Comparison of ENCODE assay signal across 8 mouse cellular contexts in the genomic region with DNA sequence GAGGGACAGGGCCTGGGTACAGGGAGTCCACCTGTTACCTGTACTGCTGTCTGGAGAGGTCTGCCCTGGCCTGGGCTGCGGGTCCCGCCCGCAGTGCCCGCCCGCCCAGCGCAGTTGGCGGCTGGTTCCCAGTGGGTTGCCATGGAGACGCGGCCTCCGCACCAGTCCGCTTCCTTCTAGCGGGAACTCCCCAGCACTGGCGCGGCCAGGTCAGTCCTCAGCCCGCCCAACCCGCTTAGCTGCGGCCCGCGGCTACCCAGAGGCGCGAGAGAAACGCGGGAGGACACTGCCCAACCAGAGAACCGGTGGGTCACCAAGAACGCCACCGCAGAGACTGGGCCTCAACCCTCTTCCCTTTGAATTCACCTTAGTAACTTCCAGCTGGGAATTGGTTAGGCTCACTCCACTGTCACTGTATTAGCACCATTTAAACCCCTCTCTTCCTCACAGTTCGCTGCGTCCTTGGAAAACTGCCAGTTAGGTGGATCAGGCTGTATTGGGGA. TPM values are rescaled to one million over a fixed set of nuclear protein-coding genes. Genes with fewer than 3 reads are reported as not detected.
DNase-seq lines count a peak whose midpoint lies in the region; ATAC-seq lines count a peak whose summit lies in the region.

A gene (minus strand): TSS at position 149 of the 503 bp plus-strand sequence.

- no peaks in the 10 kb centered on the region for H3K9me3 ChIP-seq in intestine, embryonic 16.5 days (ENCODE audit: control insufficient read depth, low read length)
- no peaks in the 10 kb centered on the region for H3K9me3 ChIP-seq in limb, embryonic 10.5 days (replicated peaks)
- H3K9me3 ChIP-seq in midbrain, embryonic 11.5 days (ENCODE audit: control insufficient read depth, low read length) = no peaks in the 10 kb centered on the region
- H3K9me3 ChIP-seq in stomach, embryonic 16.5 days (replicated peaks; ENCODE audit: control insufficient read depth, low read length) = no peaks in the 10 kb centered on the region

- H3K36me3 ChIP-seq in intestine, embryonic 16.5 days (ENCODE audit: control insufficient read depth, insufficient read depth, low read length) = no peaks in the 10 kb centered on the region
- H3K36me3 ChIP-seq in limb, embryonic 10.5 days = no peaks in the 10 kb centered on the region
- H3K36me3 ChIP-seq in midbrain, embryonic 11.5 days (ENCODE audit: control insufficient read depth, insufficient read depth, low read length) = no peaks in the 10 kb centered on the region
- H3K36me3 ChIP-seq in stomach, embryonic 16.5 days (ENCODE audit: control insufficient read depth, insufficient read depth, low read length) = no peaks in the 10 kb centered on the region

- H3K4me1 ChIP-seq in intestine, embryonic 16.5 days (ENCODE audit: control insufficient read depth, insufficient read depth, low read length) = peaks cover 2% of the 10 kb centered on the region; the same call in 1 of the 2 replicates
- H3K4me1 ChIP-seq in limb, embryonic 10.5 days = peaks cover 9% of the 10 kb centered on the region
- peaks cover 6% of the 10 kb centered on the region for H3K4me1 ChIP-seq in midbrain, embryonic 11.5 days (ENCODE audit: control insufficient read depth, insufficient read depth, low read length)
- H3K4me1 ChIP-seq in stomach, embryonic 16.5 days (ENCODE audit: control insufficient read depth, insufficient read depth, low read length) = peaks cover 6% of the 10 kb centered on the region; the same call in 1 of the 2 replicates

- peak within 1 kb of the TSS; percentile 35; the same call in 1 of the 2 replicates for H3K9ac ChIP-seq in intestine, embryonic 16.5 days (ENCODE audit: low read depth, low read length)
- H3K9ac ChIP-seq in midbrain, embryonic 11.5 days (ENCODE audit: low read length) = peak within 1 kb of the TSS; percentile 41
- H3K9ac ChIP-seq in stomach, embryonic 16.5 days (ENCODE audit: low read length) = peak within 1 kb of the TSS; percentile 32; the same call in 1 of the 2 replicates

- peak within 1 kb of the TSS; percentile 51 for H3K4me2 ChIP-seq in intestine, embryonic 16.5 days (ENCODE audit: low read depth, low read length)
- H3K4me2 ChIP-seq in midbrain, embryonic 11.5 days = peak within 1 kb of the TSS; percentile 61
- H3K4me2 ChIP-seq in stomach, embryonic 16.5 days (ENCODE audit: low read depth, low read length) = peak within 1 kb of the TSS; percentile 52

- peak within 1 kb of the TSS; percentile 32 for H3K4me3 ChIP-seq in intestine, embryonic 16.5 days (ENCODE audit: low read length)
- peak within 1 kb of the TSS; percentile 52 for H3K4me3 ChIP-seq in limb, embryonic 10.5 days
- peak within 1 kb of the TSS; percentile 25 for H3K4me3 ChIP-seq in midbrain, embryonic 11.5 days (ENCODE audit: low read depth, low read length)
- H3K4me3 ChIP-seq in stomach, embryonic 16.5 days (replicated peaks; ENCODE audit: low read length) = peak within 1 kb of the TSS; percentile 33

- ATAC-seq in intestine, embryonic 16.5 days = peak; percentile 83
- ATAC-seq in midbrain, embryonic 11.5 days (ENCODE audit: low FRiP score) = peak; percentile 92
- ATAC-seq in stomach, embryonic 16.5 days (ENCODE audit: insufficient read depth, low FRiP score) = peak; percentile 66; the same call in 1 of the 2 replicates

- DNase-seq in ES-CJ7 (ENCODE audit: low read depth, low spot score) (peak; percentile 40), adipocyte (ENCODE audit: low spot score) (no peak)
- peak; percentile 2 for DNase-seq in adrenal gland, adult 8-10 months
- peak; percentile 40 for DNase-seq in forelimb bud, embryonic 11.5 days (ENCODE audit: low read depth, low spot score)
- DNase-seq in limb, embryonic 10.5 days (ENCODE audit: low spot score) = peak; percentile 78
- DNase-seq in midbrain, embryonic 11.5 days (ENCODE audit: low spot score, missing footprints) = peak; percentile 91

- no peak within 1 kb of the TSS for H3K27ac ChIP-seq in intestine, embryonic 16.5 days (ENCODE audit: low read length)
- H3K27ac ChIP-seq in limb, embryonic 10.5 days = peak within 1 kb of the TSS; percentile 64
- H3K27ac ChIP-seq in midbrain, embryonic 11.5 days (ENCODE audit: low read depth, low read length) = no peak within 1 kb of the TSS
- H3K27ac ChIP-seq in stomach, embryonic 16.5 days (ENCODE audit: low read length) = no peak within 1 kb of the TSS

- 3% methylated on average over 27 of the region's 28 CpGs for WGBS in intestine, embryonic 16.5 days
- WGBS in limb, embryonic 10.5 days = 1% methylated on average over 28 of the region's 28 CpGs
- 1% methylated on average over 28 of the region's 28 CpGs for WGBS in midbrain, embryonic 11.5 days
- 1% methylated on average over 28 of the region's 28 CpGs for WGBS in stomach, embryonic 16.5 days

- H3K27me3 ChIP-seq in intestine, embryonic 16.5 days (replicated peaks; ENCODE audit: control insufficient read depth, insufficient read depth, low read length) = peaks cover 5% of the 10 kb centered on the region; the same call in 1 of the 2 replicates
- H3K27me3 ChIP-seq in limb, embryonic 10.5 days (ENCODE audit: low read depth, poor library complexity, severe bottlenecking) = peaks cover 13% of the 10 kb centered on the region
- no peaks in the 10 kb centered on the region for H3K27me3 ChIP-seq in midbrain, embryonic 11.5 days (ENCODE audit: control insufficient read depth, insufficient read depth, low read length)
- peaks cover 3% of the 10 kb centered on the region; the same call in 1 of the 2 replicates for H3K27me3 ChIP-seq in stomach, embryonic 16.5 days (ENCODE audit: control insufficient read depth, insufficient read depth, low read length)

RNA-seq across cellular contexts. Expression of the gene that starts here (rescaled TPM):
- total RNA-seq in adrenal gland, adult 8-10 months (2022) = under 1 TPM in 3 of 4 experiments, not detected in 1; 0.19 to 0.43 (median 0.24) TPM
- 0.16 TPM in 2 replicates for polyA plus RNA-seq in intestine, embryonic 16.5 days (2015; fragmentation: Nextera tagmentation; extraction: Ambion mirVana)
- polyA plus RNA-seq in limb, embryonic 10.5 days (2016; fragmentation: Nextera tagmentation; extraction: Ambion mirVana) = 0.18 and 0.24 TPM in 2 replicates
- polyA plus RNA-seq in midbrain, embryonic 11.5 days (2014; fragmentation: Nextera tagmentation; extraction: Ambion mirVana) = 0.32 and 0.52 TPM in 2 replicates
- polyA plus RNA-seq in stomach, embryonic 16.5 days (2015; fragmentation: Nextera tagmentation; extraction: Ambion mirVana) = 0.31 and 0.79 TPM in 2 replicates

Comparison
In these comparisons a context has a peak if more than half of its experiments do, and no peak if none do; other contexts are left out.
1. Peak in DNase-seq in adrenal gland, adult 8-10 months; RNA of the gene not detected or under 1 TPM.
2. Peak in ATAC-seq, H3K4me3 ChIP-seq, H3K9ac ChIP-seq and H3K4me2 ChIP-seq in intestine, embryonic 16.5 days; RNA of the gene not detected or under 1 TPM.
3. Peak in DNase-seq, H3K4me3 ChIP-seq and H3K27ac ChIP-seq in limb, embryonic 10.5 days; RNA of the gene not detected or under 1 TPM.
4. Peak in DNase-seq, ATAC-seq, H3K4me3 ChIP-seq, H3K9ac ChIP-seq and H3K4me2 ChIP-seq in midbrain, embryonic 11.5 days; RNA of the gene not detected or under 1 TPM.
5. Peak in ATAC-seq, H3K4me3 ChIP-seq, H3K9ac ChIP-seq and H3K4me2 ChIP-seq in stomach, embryonic 16.5 days; RNA of the gene not detected or under 1 TPM.